Mouse (Mus musculus) embryonic facial prominence, embryonic 12.5 days (tissue): Measurements from ENCODE around the gene Setd7. TPM values are rescaled to one million over a fixed set of nuclear protein-coding genes. Genes with fewer than 3 reads are reported as not detected.
A peak's percentile ranks its signal among the peaks of the same experiment; 100 is the strongest.

Experiments used
- ATAC-seq: fragments of 200-750 bp; cut with Nextera tagmentation; 2 replicates; pipeline ENCODE4 v1.8.0; 2017; ENCODE audit not compliant: insufficient number of reproducible peaks, insufficient read depth, low FRiP score, low TSS enrichment
- H3K27ac ChIP-seq: fragments of 300-500 bp; sonication (generic); 2 replicates; pipeline ENCODE4 v1.5.1; 2016; ENCODE audit warnings: mild to moderate bottlenecking
- H3K27me3 ChIP-seq: fragments of 300-500 bp; sonication (generic); 2 replicates; pipeline ENCODE4 v1.6.1; 2016; ENCODE audit warnings: mild to moderate bottlenecking, moderate library complexity
- H3K36me3 ChIP-seq: fragments of 300-500 bp; sonication (generic); 2 replicates; pipeline ENCODE4 v1.6.1; 2016; ENCODE audit warnings: mild to moderate bottlenecking
- H3K4me1 ChIP-seq: fragments of 300-500 bp; sonication (generic); 2 replicates; pipeline ENCODE4 v1.6.1; 2016
- H3K4me2 ChIP-seq: fragments of 300-500 bp; sonication (generic); replicated peaks from 2 replicates; pipeline ENCODE4 v1.6.1; 2016; ENCODE audit warnings: mild to moderate bottlenecking, moderate library complexity
- H3K4me3 ChIP-seq: fragments of 300-500 bp; sonication (generic); 2 replicates; pipeline ENCODE4 v1.5.1; 2016; ENCODE audit warnings: mild to moderate bottlenecking
- H3K9ac ChIP-seq: fragments of 300-500 bp; sonication (generic); 2 replicates; pipeline ENCODE4 v1.6.1; 2016; ENCODE audit warnings: mild to moderate bottlenecking, moderate library complexity
- H3K9me3 ChIP-seq: fragments of 300-500 bp; sonication (generic); 2 replicates; pipeline ENCODE4 v1.6.1; 2016; ENCODE audit warnings: mild to moderate bottlenecking, moderate library complexity
- WGBS: fragments of 180-500 bp; shearing (Covaris S2); methylation state at CpG from one replicate; pipeline ENCODE4 v1.1.7; 2016; 5-methylcytosine and 5-hydroxymethylcytosine counted together
- polyA plus RNA-seq: library from polyadenylated mRNA; unstranded; fragments of >200 nt; fragmentation: Nextera tagmentation; extraction: Ambion mirVana; gene quantifications from 2 replicates; pipeline ENCODE4 v1.2.1, GENCODE M21; 2016

Gene Setd7
- polyA plus RNA-seq, 1 experiment from 2014 or later = 4.8 TPM

DNA sequence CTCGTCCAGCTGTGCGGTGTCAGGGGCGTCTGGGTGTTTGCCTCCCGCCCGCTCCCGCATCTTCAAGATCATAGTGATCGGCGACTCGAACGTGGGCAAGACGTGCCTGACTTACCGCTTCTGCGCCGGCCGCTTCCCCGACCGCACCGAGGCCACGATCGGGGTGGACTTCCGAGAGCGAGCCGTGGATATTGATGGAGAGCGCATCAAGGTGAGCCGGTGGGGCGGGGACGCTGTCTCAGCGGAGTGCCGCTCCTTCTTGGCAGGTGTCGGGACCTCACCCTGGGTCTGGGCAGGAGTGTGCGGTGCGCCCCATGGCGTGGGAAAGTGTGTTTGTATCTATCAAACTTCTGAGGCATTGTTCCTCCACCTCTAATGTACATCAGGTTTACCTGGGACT lies 76.3 kb downstream of the Setd7 start:
- H3K9ac ChIP-seq = peak overlapping the region; percentile 80
- H3K9me3 ChIP-seq = no peaks in the 10 kb centered on the region
- H3K27me3 ChIP-seq = no peaks in the 10 kb centered on the region
- under 1% methylated on average over 33 of the region's 33 CpGs for WGBS
- H3K4me2 ChIP-seq = peak overlapping the region; percentile 78
- ATAC-seq = peak; percentile 7; the same call in 1 of the 2 replicates
- H3K27ac ChIP-seq = peak overlapping the region; percentile 88
- H3K4me3 ChIP-seq = peak overlapping the region; percentile 80
- H3K36me3 ChIP-seq = no peaks in the 10 kb centered on the region
- peaks cover 19% of the 10 kb centered on the region for H3K4me1 ChIP-seq

DNA sequence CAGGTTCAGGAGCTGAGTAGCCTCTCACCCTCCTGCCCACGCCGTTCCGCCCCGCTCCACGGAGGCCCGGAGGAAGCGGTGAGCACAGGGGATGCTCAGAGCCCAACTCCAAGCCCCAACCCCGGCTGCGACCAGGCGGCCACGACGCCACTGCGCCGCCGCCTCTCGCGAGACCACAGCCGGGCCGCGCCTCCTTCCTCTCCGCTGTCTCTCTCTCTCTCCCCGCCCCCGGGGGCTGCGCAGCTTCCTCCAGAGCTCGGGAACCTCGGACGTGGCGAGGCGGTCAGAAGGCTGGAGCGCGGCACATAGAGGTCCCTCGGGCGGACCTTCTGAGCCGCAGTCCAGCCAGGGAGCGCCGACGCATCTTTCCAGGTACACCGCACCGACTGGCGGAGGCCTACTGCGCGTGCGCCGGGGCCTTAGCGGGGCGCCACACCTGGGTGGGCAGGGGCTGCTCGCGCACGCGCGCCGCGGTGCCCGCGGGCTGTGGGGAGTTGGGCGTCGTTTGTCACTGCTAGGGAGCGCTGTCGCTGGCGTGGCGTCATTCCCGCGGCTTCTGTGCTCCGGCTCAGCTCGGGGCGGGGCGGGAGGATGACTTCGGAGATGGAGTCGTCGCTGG lies 76.8 kb downstream of the Setd7 start, which contains the start of gene Rab33b:
Rab33b (plus strand) TSS at position 180 of the 619 bp plus-strand sequence.
- H3K4me1 ChIP-seq = peaks cover 19% of the 10 kb centered on the region
- ATAC-seq = peak; percentile 98
- H3K36me3 ChIP-seq = no peaks in the 10 kb centered on the region
- H3K27ac ChIP-seq = peak within 1 kb of the TSS; percentile 88
- under 1% methylated on average over 66 of the region's 70 CpGs for WGBS
- no peaks in the 10 kb centered on the region for H3K27me3 ChIP-seq
- no peaks in the 10 kb centered on the region for H3K9me3 ChIP-seq
- H3K4me2 ChIP-seq = peak within 1 kb of the TSS; percentile 78
- H3K9ac ChIP-seq = peak within 1 kb of the TSS; percentile 80
- H3K4me3 ChIP-seq = peak within 1 kb of the TSS; percentile 80

DNA sequence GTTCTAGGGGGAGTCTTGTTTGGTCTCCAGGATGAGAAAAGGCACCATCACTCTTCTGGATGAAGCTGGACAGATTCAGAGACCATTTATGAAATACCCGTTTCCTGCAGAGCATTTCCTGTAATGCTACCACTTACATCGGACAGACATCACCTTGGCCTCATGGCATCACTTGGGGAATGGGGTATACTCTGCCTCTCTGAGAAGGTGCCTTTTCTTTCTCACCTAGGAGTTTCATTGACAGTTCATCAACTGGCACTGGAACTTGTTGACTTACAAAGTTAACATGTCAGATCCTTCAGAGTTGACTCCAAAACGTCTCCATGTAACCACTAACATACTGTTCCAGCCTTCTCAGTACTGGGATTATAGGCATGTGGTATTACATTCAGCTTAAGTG lies 77.9 kb downstream of the Setd7 start:
- 66% methylated on average over 3 of the region's 3 CpGs for WGBS
- Histone ChIP-seq H3K4me2 (peak overlapping the region; percentile 78), H3K36me3 (no peaks in the 10 kb centered on the region), H3K27ac (no peak overlapping the region), H3K9ac (peak overlapping the region; percentile 80; the same call in 1 of the 2 replicates), H3K9me3 (no peaks in the 10 kb centered on the region), H3K4me3 (peak overlapping the region; percentile 80; the same call in 1 of the 2 replicates), H3K4me1 (peaks cover 19% of the 10 kb centered on the region), H3K27me3 (no peaks in the 10 kb centered on the region)
- no peak for ATAC-seq

DNA sequence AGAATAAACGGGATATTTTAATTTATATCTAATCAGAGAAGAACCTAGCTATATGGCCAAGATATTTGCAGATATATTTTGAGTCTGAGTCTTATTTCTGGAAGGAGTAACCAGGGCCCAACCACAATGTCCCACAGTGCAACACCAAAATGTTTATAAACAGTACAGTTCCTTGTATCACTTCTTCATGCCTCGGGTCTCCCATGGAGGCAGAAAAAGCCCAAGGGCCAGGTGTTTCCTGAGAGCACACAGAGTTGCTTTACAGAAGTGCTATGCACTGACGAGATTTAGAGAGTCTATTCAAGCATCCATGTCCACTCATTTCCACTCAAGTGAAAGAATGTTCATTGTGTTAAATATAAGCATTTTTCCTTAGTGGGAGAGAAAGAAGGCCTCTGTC lies 78.8 kb downstream of the Setd7 start:
- Histone ChIP-seq H3K4me1 (peaks cover 19% of the 10 kb centered on the region), H3K27ac (no peak overlapping the region), H3K27me3 (no peaks in the 10 kb centered on the region), H3K4me2 (no peak overlapping the region), H3K4me3 (no peak overlapping the region), H3K9me3 (no peaks in the 10 kb centered on the region), H3K9ac (no peak overlapping the region), H3K36me3 (no peaks in the 10 kb centered on the region)
- ATAC-seq = no peak
- WGBS = 55% methylated on average over 3 of the region's 3 CpGs

DNA sequence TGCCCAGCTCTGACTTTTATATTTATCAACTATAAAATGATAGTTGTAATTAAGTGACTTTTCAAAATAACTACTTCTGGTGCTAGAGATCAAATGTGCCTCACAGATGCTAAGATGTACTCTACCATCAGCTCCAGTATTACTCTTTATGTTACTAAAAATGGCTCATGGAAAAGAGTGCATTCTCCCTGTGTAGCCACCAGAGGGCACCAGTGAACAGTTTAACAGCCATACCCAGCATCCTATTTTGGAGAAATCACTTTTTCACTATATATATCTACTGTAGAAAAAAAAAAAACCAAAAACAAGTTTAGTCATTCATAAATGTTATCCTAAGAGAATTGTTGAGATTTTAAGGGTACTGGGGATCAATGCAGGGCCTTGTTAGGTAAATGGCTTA lies 79.6 kb downstream of the Setd7 start:
- no peaks in the 10 kb centered on the region for H3K36me3 ChIP-seq
- no peak for ATAC-seq
- H3K4me1 ChIP-seq = peaks cover 19% of the 10 kb centered on the region
- H3K27ac ChIP-seq = no peak overlapping the region
- no peaks in the 10 kb centered on the region for H3K9me3 ChIP-seq
- H3K4me2 ChIP-seq = no peak overlapping the region
- no peak overlapping the region for H3K9ac ChIP-seq
- H3K27me3 ChIP-seq = no peaks in the 10 kb centered on the region
- no peak overlapping the region for H3K4me3 ChIP-seq

DNA sequence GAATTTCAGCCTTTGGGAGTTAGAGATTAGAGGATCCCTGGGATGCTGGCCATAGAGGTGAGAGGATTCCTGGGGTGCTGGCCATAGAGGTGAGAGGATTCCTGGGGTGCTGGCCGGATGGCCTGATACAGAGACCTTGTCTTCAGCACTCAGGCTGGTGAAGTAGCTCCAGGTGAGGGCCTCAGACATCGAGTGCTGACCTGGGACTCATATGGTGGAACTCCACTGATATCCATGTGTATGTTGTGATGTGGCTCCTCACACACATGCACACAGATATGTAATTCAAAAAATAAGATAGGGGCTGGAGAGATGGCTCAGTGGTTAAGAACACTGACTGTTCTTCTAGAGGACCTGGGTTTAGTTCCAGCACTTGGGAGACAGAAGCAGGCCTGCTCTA lies 80.8 kb downstream of the Setd7 start:
- WGBS = 47% methylated on average over 2 of the region's 2 CpGs
- no peaks in the 10 kb centered on the region for H3K9me3 ChIP-seq
- peaks cover 8% of the 10 kb centered on the region; the same call in 1 of the 2 replicates for H3K4me1 ChIP-seq
- no peak overlapping the region for H3K4me2 ChIP-seq
- no peak for ATAC-seq
- no peaks in the 10 kb centered on the region for H3K36me3 ChIP-seq
- H3K27ac ChIP-seq = no peak overlapping the region
- no peak overlapping the region for H3K4me3 ChIP-seq
- H3K9ac ChIP-seq = no peak overlapping the region
- H3K27me3 ChIP-seq = no peaks in the 10 kb centered on the region

DNA sequence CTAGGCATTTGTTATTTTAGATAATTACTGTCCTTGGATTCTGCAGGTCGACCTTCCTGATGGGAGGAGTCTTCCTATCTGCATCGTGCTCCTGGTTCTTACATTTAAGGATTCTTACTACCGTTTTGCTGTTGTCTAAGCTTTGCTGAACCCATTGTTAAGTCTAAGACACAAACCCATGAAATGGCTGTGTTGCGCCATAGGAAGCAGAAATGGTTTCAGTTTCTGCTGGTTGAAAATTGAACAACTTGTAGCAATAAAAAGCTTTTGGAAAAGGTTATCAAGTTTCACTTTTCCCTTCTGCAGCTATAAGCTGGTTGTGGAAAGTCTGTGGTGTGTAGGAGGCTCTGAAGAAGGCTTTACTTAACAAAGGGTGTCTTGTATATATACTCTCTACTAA lies 85.0 kb downstream of the Setd7 start:
- no peak overlapping the region for H3K9ac ChIP-seq
- no peaks in the 10 kb centered on the region for H3K4me1 ChIP-seq
- no peak overlapping the region for H3K4me3 ChIP-seq
- no peak overlapping the region for H3K27ac ChIP-seq
- ATAC-seq = no peak
- 67% methylated on average over 4 of the region's 4 CpGs for WGBS
- no peak overlapping the region for H3K4me2 ChIP-seq
- peaks cover 26% of the 10 kb centered on the region for H3K36me3 ChIP-seq
- H3K9me3 ChIP-seq = no peaks in the 10 kb centered on the region
- no peaks in the 10 kb centered on the region for H3K27me3 ChIP-seq

DNA sequence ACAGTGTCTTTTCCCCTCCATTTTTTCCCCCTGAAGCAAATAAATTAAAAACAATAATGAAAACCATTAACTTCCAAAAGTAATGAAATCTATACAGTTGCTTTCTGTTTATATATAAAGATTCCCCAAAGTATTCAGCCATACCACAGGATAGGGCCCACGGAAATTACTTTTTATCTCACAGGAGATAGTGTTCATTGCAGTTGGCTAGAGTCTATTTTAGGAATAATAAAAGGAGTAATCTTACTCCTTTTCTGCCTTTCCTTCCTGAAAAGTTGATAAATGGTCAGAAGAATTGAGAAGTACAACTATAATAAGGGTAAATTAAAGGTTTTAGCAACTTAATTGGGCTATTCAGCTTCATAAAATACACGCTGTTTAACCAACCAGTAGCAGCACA lies 92.1 kb downstream of the Setd7 start:
- no peaks in the 10 kb centered on the region for H3K27me3 ChIP-seq
- H3K4me2 ChIP-seq = no peak overlapping the region
- H3K36me3 ChIP-seq = peaks cover 67% of the 10 kb centered on the region
- WGBS = 80% methylated on average over 2 of the region's 2 CpGs
- no peak for ATAC-seq
- H3K27ac ChIP-seq = no peak overlapping the region
- no peaks in the 10 kb centered on the region for H3K4me1 ChIP-seq
- no peak overlapping the region for H3K9ac ChIP-seq
- no peak overlapping the region for H3K4me3 ChIP-seq
- no peaks in the 10 kb centered on the region for H3K9me3 ChIP-seq

Other genes with a start within 250 kb of the Setd7 start
- gene Elf2, start 220.2 kb downstream of the Setd7 start, polyA plus RNA-seq = 48.2 and 54.8 TPM in 2 replicates
- gene Mgarp, start 164.1 kb downstream of the Setd7 start, polyA plus RNA-seq = 8.6 and 12.6 TPM in 2 replicates
- 685 and 686 TPM in 2 replicates for gene Ndufc1, start 151.9 kb downstream of the Setd7 start, polyA plus RNA-seq
- gene Naa15, start 145.7 kb downstream of the Setd7 start, polyA plus RNA-seq = 58.0 and 65.4 TPM in 2 replicates
- 26.7 and 27.4 TPM in 2 replicates for gene Rab33b, start 77.0 kb downstream of the Setd7 start, polyA plus RNA-seq
- 1.3 and 1.7 TPM in 2 replicates for gene Mgst2, start 99.5 kb upstream of the Setd7 start, polyA plus RNA-seq